Mouse (Mus musculus): ENCODE data around the gene Zc2hc1c. TPM values are rescaled to one million over a fixed set of nuclear protein-coding genes. Genes with fewer than 3 reads are reported as not detected.
"Not testable (repeated sequence)": the region's sequence is repeated elsewhere in the genome, so short reads cannot be mapped to it uniquely, and the experiment has no call there.

Zc2hc1c gene
- total RNA-seq, 2 experiments from 2014 or later, result 2.3 to 2.9 TPM

DNA sequence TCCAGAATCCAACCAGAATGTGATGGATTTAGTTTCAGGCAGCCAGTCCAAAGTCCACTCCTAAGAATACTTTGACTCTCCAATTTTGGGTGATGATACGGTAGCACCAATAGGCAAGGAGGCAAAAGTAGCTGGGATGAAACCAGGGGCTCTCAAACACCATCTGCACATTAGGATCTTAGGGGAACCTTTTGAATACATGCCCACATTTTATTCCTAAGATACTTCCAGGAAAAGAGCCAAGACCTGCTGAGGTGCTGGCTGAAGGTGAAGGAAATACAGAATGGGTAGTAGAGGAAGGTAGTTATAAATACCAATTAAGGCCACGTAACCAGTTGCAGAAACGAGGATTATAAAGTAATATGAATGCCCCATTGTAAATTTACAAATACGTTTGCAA lies 6.6 kb upstream of the Zc2hc1c start:
- intact Hi-C loops (cut with DNase I); DNase-seq: not testable (repeated sequence)

DNA sequence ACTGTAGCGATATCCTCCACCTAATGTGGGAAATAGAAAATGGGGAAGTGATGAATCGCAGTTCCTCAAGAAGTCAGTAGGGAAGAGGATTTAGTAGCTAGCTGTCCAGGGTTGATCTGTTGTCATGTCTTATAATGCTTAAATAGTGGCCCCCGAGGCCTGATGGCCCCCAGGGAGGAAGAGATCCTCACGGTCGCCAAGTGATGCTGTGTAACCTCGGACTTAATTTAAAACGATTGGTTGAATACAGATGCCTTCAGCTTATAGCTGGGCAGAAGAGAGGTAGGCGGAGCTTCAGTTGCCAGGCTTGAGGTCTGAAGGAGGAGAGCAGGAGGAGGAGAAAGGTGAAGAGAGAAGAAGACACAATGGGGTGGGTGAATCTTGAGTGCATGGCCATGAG lies 4.1 kb upstream of the Zc2hc1c start:
- DNase-seq, result no peak
- intact Hi-C loops (cut with DNase I), result no loop called here

- DNase-seq, result no peak
- intact Hi-C loops (cut with DNase I), result loop anchor here (5.0 kb wide), 1 partner anchor 113 kb away; no protein-coding TSS in a partner anchor
Observed at GRCm38 (mm10) chr12:85284996-85285395, 3.4 kb upstream of the Zc2hc1c start.

- DNase-seq, result no peak
- intact Hi-C loops (cut with DNase I), result loop anchor here (5.0 kb wide), 1 partner anchor 115 kb away; no protein-coding TSS in a partner anchor
Observed at GRCm38 (mm10) chr12:85286941-85287340, 1.4 kb upstream of the Zc2hc1c start.

GRCm38 (mm10) chr12:85287809-85288485 lies 444 bp upstream of the Zc2hc1c start, which contains the start of gene Acyp1:
TSS of gene Acyp1 (minus strand) at chr12:85288438.
- peak; percentile 53 to 73 for DNase-seq

GRCm38 (mm10) chr12:85289157-85290000 lies 988 bp downstream of the Zc2hc1c start:
- peak in 1 of 2 experiments; percentile 45 for DNase-seq
- intact Hi-C loops (cut with DNase I), result loop anchor here (5.0 kb wide), 1 partner anchor 117 kb away; no protein-coding TSS in a partner anchor

More at GRCm38 (mm10) chr12:85287809-85288485, 444 bp upstream of the Zc2hc1c start, which contains the start of gene Acyp1:
- intact Hi-C loops (cut with DNase I), result loop anchor here (1.0 to 5.0 kb wide), 2 partner anchors 8 to 116 kb away; no protein-coding TSS in a partner anchor

GRCm38 (mm10) chr12:85290633-85291032 lies 2.2 kb downstream of the Zc2hc1c start:
- intact Hi-C loops (cut with DNase I), result no loop called here
- no peak for DNase-seq

DNA sequence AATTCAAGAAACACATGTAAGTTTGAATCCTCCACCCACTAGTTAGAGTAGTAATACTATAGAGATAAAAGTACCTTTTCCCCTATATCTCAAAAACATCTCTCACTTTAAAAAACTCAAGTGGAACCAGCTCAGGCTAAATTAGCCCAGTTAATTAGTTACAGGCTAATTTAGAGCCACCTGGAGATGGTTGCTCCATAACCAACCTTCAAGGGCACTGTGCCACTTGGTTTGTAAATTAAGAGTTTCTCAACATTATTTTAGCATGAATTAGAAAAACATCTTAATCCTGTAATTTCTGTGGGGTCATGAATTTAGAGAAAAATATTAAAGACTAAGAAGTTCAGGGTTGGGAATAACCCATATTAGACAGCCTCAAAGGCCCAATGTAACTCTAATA lies 3.1 kb downstream of the Zc2hc1c start:
- intact Hi-C loops (cut with DNase I), result no loop called here
- no peak for DNase-seq

DNA sequence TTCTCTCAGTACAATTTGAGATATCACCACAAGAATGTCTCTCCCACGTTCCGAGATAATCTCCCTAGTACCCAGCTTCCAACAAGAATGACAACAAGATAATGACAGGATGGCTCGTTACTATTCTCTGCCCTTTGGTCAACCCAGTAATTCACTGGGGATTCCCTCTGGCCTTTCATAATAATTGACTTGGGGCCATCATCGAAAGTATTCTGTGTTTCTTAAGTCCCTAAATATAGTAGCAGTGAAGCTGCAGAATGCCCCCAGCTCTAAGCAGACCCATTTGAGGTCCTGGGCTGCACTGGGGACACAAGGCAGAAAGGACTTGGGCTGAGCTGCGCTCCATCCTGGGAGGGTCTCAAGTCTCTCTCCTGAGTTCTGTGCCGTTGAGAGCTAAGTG lies 3.9 kb downstream of the Zc2hc1c start:
- intact Hi-C loops (cut with DNase I), result no loop called here
- no peak for DNase-seq

- intact Hi-C loops (cut with DNase I), result no loop called here
Observed at GRCm38 (mm10) chr12:85292906-85293305, 4.5 kb downstream of the Zc2hc1c start.

DNA sequence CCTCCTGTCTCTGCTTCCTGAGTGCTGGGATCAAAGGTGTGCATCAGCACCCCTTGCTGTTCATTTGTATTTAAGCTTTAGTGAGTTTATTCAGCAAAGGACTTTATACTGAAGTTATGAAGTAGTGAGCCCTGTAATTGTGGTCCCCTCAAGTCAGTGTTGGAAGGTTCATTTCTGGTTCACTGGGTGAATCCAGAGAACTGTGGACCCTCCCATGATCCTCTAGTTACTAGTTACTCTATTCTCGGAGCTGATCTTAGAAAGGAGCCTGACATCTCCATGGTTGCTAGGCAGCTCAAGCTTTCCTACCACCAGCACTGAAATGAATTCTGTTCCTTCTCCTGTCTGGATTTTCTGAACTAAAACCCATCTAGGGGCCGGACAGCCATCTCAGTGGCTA lies 7.1 kb downstream of the Zc2hc1c start:
- DNase-seq, result no peak
- intact Hi-C loops (cut with DNase I), result no loop called here

More at GRCm38 (mm10) chr12:85292906-85293305, 4.5 kb downstream of the Zc2hc1c start:
- DNase-seq, result no peak

GRCm38 (mm10) chr12:85296915-85297314 lies 8.5 kb downstream of the Zc2hc1c start:
- no peak for DNase-seq
- intact Hi-C loops (cut with DNase I), result no loop called here

DNA sequence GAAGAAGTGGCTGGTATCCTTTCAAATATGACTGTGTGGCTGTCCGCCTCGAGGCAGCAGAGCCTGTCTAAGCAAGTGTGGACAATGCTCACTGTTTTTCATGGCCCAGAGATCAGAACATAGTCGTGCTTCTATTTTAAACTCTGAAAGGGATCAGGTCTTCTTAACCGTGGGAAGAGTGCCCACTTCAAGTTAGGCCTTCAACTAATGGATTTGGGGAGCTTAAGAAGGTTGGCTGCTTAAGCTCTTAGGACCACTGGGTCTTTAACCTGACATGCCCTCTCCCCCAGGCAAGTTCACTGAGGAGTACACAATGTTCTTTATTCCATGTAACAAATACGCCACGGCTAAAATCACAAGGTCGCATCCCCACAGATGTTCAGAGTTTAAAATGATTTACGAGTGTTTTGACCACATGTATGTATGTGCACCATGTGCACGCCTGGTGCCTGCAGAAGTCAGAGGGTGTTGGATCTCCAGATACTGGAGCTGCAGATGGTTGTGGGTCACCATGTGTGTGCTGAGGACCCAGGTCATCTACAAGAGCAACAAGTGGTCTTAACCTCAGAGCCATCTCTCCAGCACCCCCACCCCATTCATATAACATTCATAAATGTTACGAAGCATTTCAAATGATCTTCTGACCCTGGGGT lies 9.1 kb downstream of the Zc2hc1c start:
- DNase-seq, result no peak
- intact Hi-C loops (cut with DNase I), result no loop called here

GRCm38 (mm10) chr12:85298127-85298834 lies 9.9 kb downstream of the Zc2hc1c start:
- DNase-seq, result no peak
- intact Hi-C loops (cut with DNase I), result no loop called here

- intact Hi-C loops (cut with DNase I), result no loop called here
- DNase-seq, result no peak
Observed at GRCm38 (mm10) chr12:85298835-85299180, 10.4 kb downstream of the Zc2hc1c start.

DNA sequence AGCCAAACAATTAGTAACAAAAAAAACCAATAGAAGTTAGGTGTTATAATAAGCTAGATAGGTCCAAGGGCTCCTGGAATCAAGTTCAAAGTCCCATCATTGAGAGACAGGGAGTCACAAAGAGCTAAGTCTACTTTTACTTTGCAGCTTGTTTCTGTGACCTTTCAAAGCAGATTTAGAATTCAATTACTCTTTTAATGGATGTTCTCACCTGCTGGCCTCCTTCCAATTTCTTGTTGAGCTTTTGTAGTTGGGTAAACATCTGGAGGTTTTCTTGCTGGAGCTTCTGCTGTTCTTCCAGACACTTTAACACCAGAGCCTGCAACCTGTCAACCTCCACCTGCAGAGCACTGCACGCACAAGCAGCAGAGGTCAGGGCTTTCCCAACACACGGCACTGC lies 14.9 kb downstream of the Zc2hc1c start:
- intact Hi-C loops (cut with DNase I), result no loop called here
- no peak for DNase-seq

- intact Hi-C loops (cut with DNase I), result loop anchor here (1.0 kb wide), 3 partner anchors 135 to 212 kb away; no protein-coding TSS in a partner anchor
- DNase-seq, result no peak
Observed at GRCm38 (mm10) chr12:85304725-85305124, 16.3 kb downstream of the Zc2hc1c start.

- peak; percentile 88 for DNase-seq
- intact Hi-C loops (cut with DNase I), result loop anchor here (1.0 kb wide), 3 partner anchors 136 to 213 kb away; no protein-coding TSS in a partner anchor
Observed at GRCm38 (mm10) chr12:85305247-85305892, 17.0 kb downstream of the Zc2hc1c start.

DNA sequence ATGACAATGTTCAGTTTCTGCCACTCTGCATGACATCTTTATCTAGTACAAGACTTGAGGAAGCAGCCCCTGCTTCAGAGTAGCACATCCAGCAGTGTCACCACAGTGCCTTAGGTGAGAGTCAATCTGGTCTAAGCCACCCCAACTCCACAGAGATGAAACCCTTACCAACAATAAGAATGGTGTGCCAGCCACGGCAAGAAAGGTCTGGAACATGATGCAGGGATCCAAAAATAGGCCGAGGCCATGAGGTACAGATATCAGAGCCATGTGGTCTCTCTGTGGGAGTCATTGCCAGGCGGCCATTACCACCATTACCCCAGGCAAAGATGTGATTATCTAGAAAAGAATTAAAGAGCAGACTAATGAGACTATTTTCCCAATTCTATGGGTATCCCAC lies 20.3 kb downstream of the Zc2hc1c start:
- intact Hi-C loops (cut with DNase I), result no loop called here
- no peak for DNase-seq

DNA sequence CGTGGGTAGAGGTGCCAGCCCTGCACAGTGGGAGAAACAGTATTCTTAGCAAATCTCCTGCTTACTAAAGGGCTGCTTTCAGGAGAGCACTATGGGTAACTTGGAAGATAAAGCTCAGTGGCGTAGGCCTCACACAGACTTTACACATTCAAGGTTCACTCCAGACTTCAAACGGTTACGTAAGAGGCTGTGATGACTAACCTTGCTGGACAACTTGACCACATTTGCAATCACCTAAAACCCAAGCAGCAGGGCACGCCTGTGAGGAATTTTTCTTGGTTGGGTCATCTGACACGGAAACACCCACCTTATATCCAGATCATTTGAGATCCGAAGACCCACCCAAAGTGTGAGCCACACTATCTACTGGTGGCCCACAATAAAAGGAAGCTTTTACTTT lies 41.8 kb downstream of the Zc2hc1c start:
- intact Hi-C loops (cut with DNase I), result no loop called here
- no peak for DNase-seq

Data from heart, postnatal 36 days (tissue).